Mouse (Mus musculus) lung, postnatal 0 days (tissue): ENCODE results near the gene Cntnap2.

Experiments
- CTCF ChIP-seq: IDR thresholded peaks from 2 replicates; pipeline ENCODE4 v1.5.1; 2016; ENCODE audit warnings: antibody characterized with exemption, mild to moderate bottlenecking
- EP300 ChIP-seq: IDR thresholded peaks from 2 replicates; pipeline ENCODE4 v1.6.1; 2016; ENCODE audit warnings: antibody characterized with exemption, mild to moderate bottlenecking, control low read depth

GRCm38 (mm10) chr6:45062214-45062997, 3.2 kb downstream of the Cntnap2 start:
- TF ChIP-seq EP300 (no peak), CTCF (no peak)
